24 mouse cellular contexts compared by ENCODE assay signal in genomic region chr17:46315813-46316212, GRCm38 (mm10). TPM values are rescaled to one million over a fixed set of nuclear protein-coding genes. Genes with fewer than 3 reads are reported as not detected.
DNase-seq lines count a peak whose midpoint lies in the region; TF ChIP-seq lines count a peak whose summit lies in the region.
"Had no signal": no experiment of that assay in that cellular context is flagged by ENCODE, and none has a peak within 500 bp of the region (broad histone marks: within the 10 kb centered on the region; RNA-seq: fewer than 3 reads in every experiment).

No protein-coding gene starts in this region.

- no peaks in the 10 kb centered on the region for H3K36me3 ChIP-seq in C2C12 (ENCODE audit: control insufficient read depth, insufficient read depth)

- H3K27me3 ChIP-seq in C2C12 (ENCODE audit: control insufficient read depth, insufficient read depth, insufficient read length): no peaks in the 10 kb centered on the region
- H3K27me3 ChIP-seq: CH12.LX, Patski had no signal

- no peaks in the 10 kb centered on the region for H3K79me3 ChIP-seq in C2C12 (ENCODE audit: low read depth)

- H3K79me2 ChIP-seq in C2C12 (ENCODE audit: control insufficient read depth, insufficient read depth): no peaks in the 10 kb centered on the region

- TF ChIP-seq CTCF in C2C12 (IDR thresholded peaks at IDR 0.05; ENCODE audit: control insufficient read depth, insufficient read depth, insufficient read length): no peak

- DNase-seq in heart, adult 11 months: peak; percentile 70
- no peak for DNase-seq in heart, postnatal 25 days (ENCODE audit: low spot score)
- DNase-seq in 3T3-L1 (ENCODE audit: low read depth, low spot score): peak; percentile 47
- DNase-seq in frontal cortex, postnatal 10 days (ENCODE audit: low spot score in 2 of 2): no peak
- no peak for DNase-seq in kidney, postnatal 10 days
- DNase-seq: adrenal gland, adult 2 months; adrenal gland, adult 8-10 months; adrenal gland, postnatal 10 days; adrenal gland, postnatal 14 days; adrenal gland, postnatal 25 days; adrenal gland, postnatal 36 days; B cell, adult 2 months; cerebellum, adult 11 months; cerebellum, adult 11-12 months; cerebellum, adult 18-20 months; cerebellum, adult 2 months; cerebellum, adult 8-10 months had no signal

- intact Hi-C loops in heart, postnatal 25 days (cut with DNase I): no loop called here

- no peak overlapping the region for H3ac ChIP-seq in C2C12 (ENCODE audit: control insufficient read depth, insufficient read length, low read depth)

- no peak overlapping the region for H3K4me3 ChIP-seq in C2C12 (ENCODE audit: insufficient read depth, poor library complexity, severe bottlenecking)

TF ChIP-seq in C2C12, 6 proteins besides CTCF, POLR2A, EP300 and RAD21:
- TF ChIP-seq MYOD1 (IDR thresholded peaks at IDR 0.05; ENCODE audit: control insufficient read depth, insufficient read length, low read depth) (peak; percentile 84), USF1 (IDR thresholded peaks at IDR 0.05; ENCODE audit: low read depth) (no peak), MAX (IDR thresholded peaks at IDR 0.05) (no peak), MYOG (IDR thresholded peaks at IDR 0.05; ENCODE audit: control insufficient read depth, extremely low read depth, insufficient read length) (no peak)

RNA-seq across cellular contexts. Expression of gene Abcc10, which starts 12.3 kb away (rescaled TPM):
- 1 to 10 TPM; 4.2 to 4.6 TPM for total RNA-seq in heart, postnatal 25 days (2021)
- polyA plus RNA-seq in C2C12 (2012; fragmentation: generic; extraction: Trizol): 4.0 TPM

RNA-seq across cellular contexts. Expression of gene Dlk2, which starts 18.6 kb away (rescaled TPM):
- total RNA-seq in heart, postnatal 25 days (2021): under 1 TPM; 0.39 to 0.49 TPM
- 14.7 TPM for polyA plus RNA-seq in C2C12 (2012; fragmentation: generic; extraction: Trizol)
- total RNA-seq: adrenal gland, postnatal 25 days; MEL had no signal
- polyA plus RNA-seq: activated CD4-positive, CD25-positive, alpha-beta regulatory T cell, adult 4 months; CD4-positive, CD25-positive, alpha-beta regulatory T cell, adult 4 months; G1E had no signal

RNA-seq across cellular contexts. Expression of gene Tjap1, which starts 33.0 kb away (rescaled TPM):
- 10 to 100 TPM; 37.1 to 40.5 TPM for total RNA-seq in heart, postnatal 25 days (2021)
- 79.3 TPM for polyA plus RNA-seq in C2C12 (2012; fragmentation: generic; extraction: Trizol)

Comparison
In these comparisons a context has a peak if more than half of its experiments do, and no peak if none do; other contexts are left out.
1. DNase-seq: peak in heart, adult 11 months (single experiment) and 3T3-L1 (single experiment); none in heart, postnatal 25 days (single experiment), frontal cortex, postnatal 10 days (0 of 2) and kidney, postnatal 10 days (single experiment).